Mouse (Mus musculus): Measurements from ENCODE around the gene Ccdc191. TPM values are rescaled to one million over a fixed set of nuclear protein-coding genes. Genes with fewer than 3 reads are reported as not detected.
A peak's percentile ranks its signal among the peaks of the same experiment; 100 is the strongest.

The Ccdc191 gene
- polyA plus RNA-seq, 1 experiment from 2014 or later: 5.4 TPM

- Histone ChIP-seq H3K27ac (replicated peaks) (no peak overlapping the region), H3K4me1 (replicated peaks; ENCODE audit: control insufficient read depth, insufficient read depth) (no peaks in the 10 kb centered on the region), H3K9me3 (ENCODE audit: control insufficient read depth, low read length) (no peaks in the 10 kb centered on the region), H3K36me3 (ENCODE audit: control insufficient read depth, insufficient read depth, low read length) (no peaks in the 10 kb centered on the region), H3K4me3 (ENCODE audit: low read depth, low read length) (no peak overlapping the region), H3K4me2 (replicated peaks; ENCODE audit: low read depth) (no peak overlapping the region), H3K27me3 (ENCODE audit: control insufficient read depth, insufficient read depth, low read length) (no peaks in the 10 kb centered on the region), H3K9ac (ENCODE audit: low read length) (no peak overlapping the region)
- 84% methylated on average over 11 of the region's 11 CpGs for WGBS
- DNase-seq (ENCODE audit: low spot score): no peak
- no peak for TF ChIP-seq EP300 (optimal IDR thresholded peaks at IDR 0.05)
- TF ChIP-seq CTCF (IDR thresholded peaks at IDR 0.05; ENCODE audit: low read depth): no peak
- no peak for ATAC-seq (ENCODE audit: low FRiP score, low TSS enrichment)
Observed at GRCm38 (mm10) chr16:43973147-43973546, 83.5 kb downstream of the Ccdc191 start.

DNA sequence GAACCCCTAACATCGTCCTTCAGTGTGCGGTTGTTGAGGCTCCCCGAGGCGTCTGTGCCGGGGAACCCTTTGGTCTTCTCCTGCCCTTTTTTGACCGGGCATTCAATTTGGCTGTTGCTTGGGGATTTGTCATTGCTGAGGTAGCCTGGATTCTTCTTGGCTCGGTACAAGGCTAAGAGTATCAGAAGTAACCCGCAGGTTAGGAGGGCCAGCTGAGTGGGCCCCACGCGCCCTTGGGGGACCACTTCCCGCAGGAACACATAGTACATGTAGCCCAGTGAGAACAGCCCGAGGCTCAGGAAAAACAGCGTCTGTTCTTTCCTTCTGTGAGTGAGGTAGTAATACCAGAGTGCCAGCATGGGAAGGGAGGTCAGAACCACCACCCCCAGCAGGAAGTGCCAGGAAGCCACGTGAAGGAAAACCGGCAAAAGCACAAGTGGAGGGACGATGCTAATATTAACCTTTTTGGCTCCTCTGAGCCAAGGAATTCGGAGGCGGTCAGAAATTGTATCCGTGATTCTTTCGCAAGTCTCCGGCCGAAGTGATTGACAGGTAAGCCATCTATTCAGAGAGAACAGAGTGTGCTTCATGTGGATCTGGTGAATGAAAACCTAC lies 84.1 kb downstream of the Ccdc191 start:
- no peaks in the 10 kb centered on the region for H3K9me3 ChIP-seq (ENCODE audit: control insufficient read depth, low read length)
- H3K9ac ChIP-seq (ENCODE audit: low read length): no peak overlapping the region
- H3K27ac ChIP-seq (replicated peaks): no peak overlapping the region
- H3K36me3 ChIP-seq (ENCODE audit: control insufficient read depth, insufficient read depth, low read length): no peaks in the 10 kb centered on the region
- H3K4me1 ChIP-seq (replicated peaks; ENCODE audit: control insufficient read depth, insufficient read depth): no peaks in the 10 kb centered on the region
- H3K27me3 ChIP-seq (ENCODE audit: control insufficient read depth, insufficient read depth, low read length): no peaks in the 10 kb centered on the region
- no peak overlapping the region for H3K4me2 ChIP-seq (replicated peaks; ENCODE audit: low read depth)
- no peak for TF ChIP-seq CTCF (IDR thresholded peaks at IDR 0.05; ENCODE audit: low read depth)
- no peak for TF ChIP-seq EP300 (optimal IDR thresholded peaks at IDR 0.05)
- DNase-seq (ENCODE audit: low spot score) (no peak), ATAC-seq (ENCODE audit: low FRiP score, low TSS enrichment) (no peak)
- WGBS: 81% methylated on average over 22 of the region's 22 CpGs
- H3K4me3 ChIP-seq (ENCODE audit: low read depth, low read length): no peak overlapping the region

GRCm38 (mm10) chr16:43979010-43979327 lies 89.4 kb downstream of the Ccdc191 start:
- H3K9me3 ChIP-seq (ENCODE audit: control insufficient read depth, low read length): no peaks in the 10 kb centered on the region
- DNase-seq (ENCODE audit: low spot score) (no peak), ATAC-seq (ENCODE audit: low FRiP score, low TSS enrichment) (no peak)
- peak overlapping the region; percentile 78 for H3K4me3 ChIP-seq (ENCODE audit: low read depth, low read length)
- H3K36me3 ChIP-seq (ENCODE audit: control insufficient read depth, insufficient read depth, low read length): no peaks in the 10 kb centered on the region
- TF ChIP-seq CTCF (IDR thresholded peaks at IDR 0.05; ENCODE audit: low read depth) (no peak), EP300 (optimal IDR thresholded peaks at IDR 0.05) (no peak)
- no peaks in the 10 kb centered on the region for H3K27me3 ChIP-seq (ENCODE audit: control insufficient read depth, insufficient read depth, low read length)
- H3K4me1 ChIP-seq (replicated peaks; ENCODE audit: control insufficient read depth, insufficient read depth): no peaks in the 10 kb centered on the region
- H3K9ac ChIP-seq (ENCODE audit: low read length): peak overlapping the region; percentile 70
- peak overlapping the region; percentile 99 for H3K4me2 ChIP-seq (replicated peaks; ENCODE audit: low read depth)
- WGBS: 23% methylated on average over 7 of the region's 7 CpGs
- H3K27ac ChIP-seq (replicated peaks): no peak overlapping the region

DNA sequence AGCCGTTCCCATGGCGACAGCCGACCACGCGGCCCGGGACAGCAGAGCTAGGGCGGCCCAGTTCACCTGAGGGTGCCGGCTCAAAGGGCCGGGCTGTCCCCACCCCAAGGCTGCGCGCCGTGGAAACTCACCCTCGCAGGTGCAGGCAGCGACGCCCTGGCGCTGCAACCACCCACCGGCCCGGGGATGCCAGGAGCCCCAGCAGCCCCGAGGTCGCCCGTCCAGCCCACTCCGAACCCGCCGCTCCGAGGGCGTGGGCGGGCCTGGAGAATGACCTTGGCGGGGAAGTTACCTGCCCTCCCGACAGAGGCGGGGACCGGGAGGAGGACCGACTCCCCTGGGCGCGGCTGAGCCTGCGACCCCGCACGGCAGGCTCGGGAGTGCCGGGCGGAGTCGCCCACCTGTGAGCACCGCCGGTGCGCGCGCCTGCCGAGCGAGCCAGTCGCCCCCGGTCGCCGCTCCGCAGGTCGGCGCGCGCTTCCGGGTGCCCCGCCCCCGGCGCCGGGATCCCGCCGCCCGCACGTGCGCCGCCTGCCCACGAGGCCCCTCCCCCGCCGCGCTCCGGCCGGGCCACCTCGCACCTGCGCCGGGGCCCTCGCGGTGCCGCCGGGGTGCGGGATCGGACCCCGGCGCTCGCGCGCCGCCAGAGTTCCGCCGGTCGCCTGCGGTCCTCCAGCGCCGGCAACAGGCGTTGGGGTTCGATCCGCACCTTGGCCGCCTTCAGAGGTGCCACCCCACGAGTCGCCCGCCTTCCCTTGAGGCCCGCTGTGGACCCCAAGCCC lies 89.9 kb downstream of the Ccdc191 start, which contains the start of gene Zdhhc23:
TSS of gene Zdhhc23 (minus strand) at position 464 of the 782 bp plus-strand sequence.
- Histone ChIP-seq H3K36me3 (ENCODE audit: control insufficient read depth, insufficient read depth, low read length) (no peaks in the 10 kb centered on the region), H3K27me3 (ENCODE audit: control insufficient read depth, insufficient read depth, low read length) (no peaks in the 10 kb centered on the region), H3K9ac (ENCODE audit: low read length) (peak within 1 kb of the TSS; percentile 70), H3K4me2 (replicated peaks; ENCODE audit: low read depth) (peak within 1 kb of the TSS; percentile 99), H3K4me1 (replicated peaks; ENCODE audit: control insufficient read depth, insufficient read depth) (no peaks in the 10 kb centered on the region), H3K27ac (replicated peaks) (peak within 1 kb of the TSS; percentile 18; the same call in 1 of the 2 replicates), H3K9me3 (ENCODE audit: control insufficient read depth, low read length) (no peaks in the 10 kb centered on the region), H3K4me3 (ENCODE audit: low read depth, low read length) (peak within 1 kb of the TSS; percentile 78)
- ATAC-seq (ENCODE audit: low FRiP score, low TSS enrichment): peak; percentile 86
- under 1% methylated on average over 81 of the region's 103 CpGs for WGBS
- TF ChIP-seq CTCF (IDR thresholded peaks at IDR 0.05; ENCODE audit: low read depth) (no peak), EP300 (optimal IDR thresholded peaks at IDR 0.05) (no peak)
- DNase-seq (ENCODE audit: low spot score): peak; percentile 73

DNA sequence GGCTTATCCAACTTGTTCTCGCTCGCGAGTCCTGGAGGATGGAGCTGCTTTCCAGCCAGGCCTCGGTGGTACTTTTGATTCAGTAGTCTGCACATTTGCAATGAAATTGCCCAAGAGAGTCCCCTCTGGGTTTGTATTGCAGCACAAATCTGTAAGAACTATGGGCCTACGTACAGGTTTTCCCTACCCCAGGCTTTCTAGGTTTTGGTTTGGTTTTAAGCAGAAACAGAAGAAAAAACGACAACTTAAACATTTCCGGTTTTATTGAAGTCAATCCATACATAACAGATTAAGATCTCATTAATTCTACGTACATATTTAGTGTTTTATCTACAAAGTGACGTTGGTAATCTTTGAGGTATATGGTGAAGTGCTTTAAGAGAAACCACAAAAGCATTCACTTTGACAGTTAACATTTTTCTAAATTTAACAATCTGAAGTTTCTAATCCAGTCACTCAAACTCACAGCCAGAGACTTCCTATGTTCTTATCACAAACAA lies 90.6 kb downstream of the Ccdc191 start:
- 25% methylated on average over 9 of the region's 9 CpGs for whole genome bisulfite sequencing
- peak overlapping the region; percentile 70 for H3K9ac ChIP-seq (ENCODE audit: low read length)
- no peaks in the 10 kb centered on the region for H3K9me3 ChIP-seq (ENCODE audit: control insufficient read depth, low read length)
- no peaks in the 10 kb centered on the region for H3K27me3 ChIP-seq (ENCODE audit: control insufficient read depth, insufficient read depth, low read length)
- peak overlapping the region; percentile 78 for H3K4me3 ChIP-seq (ENCODE audit: low read depth, low read length)
- H3K27ac ChIP-seq (replicated peaks): no peak overlapping the region
- no peaks in the 10 kb centered on the region for H3K4me1 ChIP-seq (replicated peaks; ENCODE audit: control insufficient read depth, insufficient read depth)
- TF ChIP-seq EP300 (optimal IDR thresholded peaks at IDR 0.05) (no peak), CTCF (IDR thresholded peaks at IDR 0.05; ENCODE audit: low read depth) (no peak)
- ATAC-seq (ENCODE audit: low FRiP score, low TSS enrichment): no peak
- no peak for DNase-seq (ENCODE audit: low spot score)
- H3K4me2 ChIP-seq (replicated peaks; ENCODE audit: low read depth): peak overlapping the region; percentile 99
- H3K36me3 ChIP-seq (ENCODE audit: control insufficient read depth, insufficient read depth, low read length): no peaks in the 10 kb centered on the region

DNA sequence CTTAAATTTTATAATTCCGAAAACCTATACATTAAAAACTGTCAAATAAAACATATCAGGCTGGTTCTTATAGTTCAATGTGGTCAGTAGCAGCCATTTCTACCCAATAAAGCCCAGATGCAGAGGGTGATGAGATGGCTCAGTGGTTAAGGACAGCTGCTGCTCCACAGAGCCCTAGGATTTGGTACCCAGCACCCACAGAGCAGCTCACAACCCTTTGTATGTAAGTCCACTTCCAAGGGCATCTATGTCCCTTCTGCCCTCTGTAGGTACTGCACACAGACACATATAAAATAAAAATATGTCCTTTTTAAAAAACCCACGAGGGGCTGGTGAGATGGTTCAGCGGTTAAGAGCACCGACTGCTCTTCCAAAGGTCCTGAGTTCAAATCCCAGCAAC lies 96.7 kb downstream of the Ccdc191 start:
- no peak for TF ChIP-seq EP300 (optimal IDR thresholded peaks at IDR 0.05)
- no peak for TF ChIP-seq CTCF (IDR thresholded peaks at IDR 0.05; ENCODE audit: low read depth)
- ATAC-seq (ENCODE audit: low FRiP score, low TSS enrichment): no peak
- Histone ChIP-seq H3K4me2 (replicated peaks; ENCODE audit: low read depth) (no peak overlapping the region), H3K36me3 (ENCODE audit: control insufficient read depth, insufficient read depth, low read length) (no peaks in the 10 kb centered on the region), H3K27ac (replicated peaks) (no peak overlapping the region), H3K27me3 (ENCODE audit: control insufficient read depth, insufficient read depth, low read length) (no peaks in the 10 kb centered on the region), H3K9ac (ENCODE audit: low read length) (no peak overlapping the region), H3K4me3 (ENCODE audit: low read depth, low read length) (no peak overlapping the region), H3K4me1 (replicated peaks; ENCODE audit: control insufficient read depth, insufficient read depth) (no peaks in the 10 kb centered on the region), H3K9me3 (ENCODE audit: control insufficient read depth, low read length) (no peaks in the 10 kb centered on the region)
- DNase-seq (ENCODE audit: low spot score): no peak
- WGBS: 93% methylated on average over 4 of the region's 4 CpGs

Measured in stomach, postnatal 0 days (tissue).